Mouse (Mus musculus): ENCODE measurements around the gene Agpat2. TPM values are rescaled to one million over a fixed set of nuclear protein-coding genes. Genes with fewer than 3 reads are reported as not detected.
A peak's percentile ranks its signal among the peaks of the same experiment; 100 is the strongest.

The Agpat2 gene
- polyA plus RNA-seq, 1 experiment, result 19.7 TPM

DNA sequence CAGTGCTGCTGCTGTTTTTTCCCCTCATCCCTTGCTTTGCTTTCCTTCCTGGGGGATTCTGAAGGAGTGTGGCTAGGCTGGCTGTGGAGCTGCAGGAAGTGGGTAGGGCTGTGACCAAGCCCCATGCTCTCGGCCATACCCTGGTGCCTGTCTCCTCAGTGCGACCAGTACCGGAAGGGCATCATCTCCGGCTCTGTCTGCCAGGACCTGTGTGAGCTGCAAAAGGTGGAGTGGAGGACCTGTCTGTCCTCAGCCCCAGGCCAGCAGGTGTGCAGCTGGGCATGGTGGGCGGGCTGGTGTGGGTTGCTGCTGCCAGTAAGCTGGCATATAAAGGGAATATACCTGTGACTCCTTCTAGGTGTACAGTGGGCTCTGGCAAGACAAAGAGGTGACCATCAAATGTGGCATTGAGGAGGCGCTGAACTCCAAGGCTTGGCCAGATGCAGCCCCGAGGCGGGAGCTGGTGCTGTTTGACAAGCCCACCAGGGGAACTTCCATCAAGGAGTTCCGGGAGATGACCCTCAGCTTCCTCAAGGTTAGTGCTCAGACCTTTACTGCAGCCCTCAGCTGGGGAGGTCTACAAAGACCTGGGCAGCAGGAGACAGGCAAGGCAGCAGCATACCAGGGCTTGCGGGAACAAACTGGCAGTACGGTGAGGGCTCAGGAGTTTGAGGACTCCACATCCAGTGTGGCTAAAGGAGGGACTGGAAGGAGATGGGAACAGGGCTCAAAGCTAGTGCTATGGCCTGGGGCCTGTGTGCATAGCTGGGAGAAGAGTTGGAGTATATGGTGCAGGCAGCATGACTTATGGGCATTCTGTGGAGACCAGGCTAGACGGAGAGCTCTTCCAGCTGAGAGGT, 30.6 kb upstream of the Agpat2 start:
- Histone ChIP-seq H3K27ac (ENCODE audit: insufficient read depth, low read length) (no peak overlapping the region), H3K4me1 (ENCODE audit: control insufficient read depth, insufficient read depth, low read length) (no peaks in the 10 kb centered on the region), H3K27me3 (ENCODE audit: control insufficient read depth, insufficient read depth, low read length, poor library complexity, severe bottlenecking) (no peaks in the 10 kb centered on the region), H3K9ac (ENCODE audit: low read depth, poor library complexity, severe bottlenecking) (no peak overlapping the region), H3K9me3 (replicated peaks; ENCODE audit: control insufficient read depth, insufficient read depth, low read length, poor library complexity, severe bottlenecking) (no peaks in the 10 kb centered on the region), H3K36me3 (ENCODE audit: control insufficient read depth, insufficient read depth, low read length, poor library complexity, severe bottlenecking) (peaks cover 32% of the 10 kb centered on the region), H3K4me3 (ENCODE audit: low read depth, low read length) (no peak overlapping the region)
- peak; percentile 5 for TF ChIP-seq POLR2A (IDR thresholded peaks at IDR 0.05; ENCODE audit: insufficient read depth, low read length)
- TF ChIP-seq EP300 (IDR thresholded peaks at IDR 0.05; ENCODE audit: insufficient read depth, low read depth, low read length), result no peak
- no peak for TF ChIP-seq CTCF (IDR thresholded peaks at IDR 0.05; ENCODE audit: low read depth, low read length)

DNA sequence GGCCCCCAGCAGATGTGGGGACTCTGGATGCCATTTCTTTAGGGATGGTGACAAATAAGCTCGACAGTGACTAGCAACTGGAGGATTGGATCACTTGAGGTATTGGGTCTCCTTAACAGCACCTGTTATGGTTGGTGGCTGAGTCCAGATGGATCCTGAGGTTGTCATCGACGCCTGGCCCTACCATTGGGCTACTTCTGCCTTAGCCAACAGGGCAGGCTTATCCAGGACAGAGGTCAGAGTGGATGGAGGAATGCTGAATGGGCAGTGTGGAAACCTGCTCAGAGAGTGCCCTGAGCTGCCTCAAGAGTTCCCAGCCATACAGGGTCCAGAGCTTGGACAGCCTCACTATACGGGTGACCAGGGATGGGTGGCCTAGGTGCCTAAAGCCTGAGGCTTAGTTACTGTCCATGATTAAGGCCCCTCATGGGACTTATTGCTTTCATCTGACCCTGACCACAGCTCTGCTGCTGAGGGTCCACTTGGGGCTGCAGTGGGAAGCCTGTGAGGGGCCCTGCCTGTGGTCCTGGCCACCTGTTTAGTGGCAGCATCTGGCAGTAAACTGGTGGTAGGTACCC, 29.8 kb upstream of the Agpat2 start:
- Histone ChIP-seq H3K9ac (ENCODE audit: low read depth, poor library complexity, severe bottlenecking) (no peak overlapping the region), H3K36me3 (ENCODE audit: control insufficient read depth, insufficient read depth, low read length, poor library complexity, severe bottlenecking) (peaks cover 28% of the 10 kb centered on the region), H3K4me3 (ENCODE audit: low read depth, low read length) (no peak overlapping the region), H3K4me1 (ENCODE audit: control insufficient read depth, insufficient read depth, low read length) (no peaks in the 10 kb centered on the region), H3K27me3 (ENCODE audit: control insufficient read depth, insufficient read depth, low read length, poor library complexity, severe bottlenecking) (no peaks in the 10 kb centered on the region), H3K27ac (ENCODE audit: insufficient read depth, low read length) (no peak overlapping the region), H3K9me3 (replicated peaks; ENCODE audit: control insufficient read depth, insufficient read depth, low read length, poor library complexity, severe bottlenecking) (no peaks in the 10 kb centered on the region)
- TF ChIP-seq POLR2A (IDR thresholded peaks at IDR 0.05; ENCODE audit: insufficient read depth, low read length) (no peak), EP300 (IDR thresholded peaks at IDR 0.05; ENCODE audit: insufficient read depth, low read depth, low read length) (no peak), CTCF (IDR thresholded peaks at IDR 0.05; ENCODE audit: low read depth, low read length) (no peak)

DNA sequence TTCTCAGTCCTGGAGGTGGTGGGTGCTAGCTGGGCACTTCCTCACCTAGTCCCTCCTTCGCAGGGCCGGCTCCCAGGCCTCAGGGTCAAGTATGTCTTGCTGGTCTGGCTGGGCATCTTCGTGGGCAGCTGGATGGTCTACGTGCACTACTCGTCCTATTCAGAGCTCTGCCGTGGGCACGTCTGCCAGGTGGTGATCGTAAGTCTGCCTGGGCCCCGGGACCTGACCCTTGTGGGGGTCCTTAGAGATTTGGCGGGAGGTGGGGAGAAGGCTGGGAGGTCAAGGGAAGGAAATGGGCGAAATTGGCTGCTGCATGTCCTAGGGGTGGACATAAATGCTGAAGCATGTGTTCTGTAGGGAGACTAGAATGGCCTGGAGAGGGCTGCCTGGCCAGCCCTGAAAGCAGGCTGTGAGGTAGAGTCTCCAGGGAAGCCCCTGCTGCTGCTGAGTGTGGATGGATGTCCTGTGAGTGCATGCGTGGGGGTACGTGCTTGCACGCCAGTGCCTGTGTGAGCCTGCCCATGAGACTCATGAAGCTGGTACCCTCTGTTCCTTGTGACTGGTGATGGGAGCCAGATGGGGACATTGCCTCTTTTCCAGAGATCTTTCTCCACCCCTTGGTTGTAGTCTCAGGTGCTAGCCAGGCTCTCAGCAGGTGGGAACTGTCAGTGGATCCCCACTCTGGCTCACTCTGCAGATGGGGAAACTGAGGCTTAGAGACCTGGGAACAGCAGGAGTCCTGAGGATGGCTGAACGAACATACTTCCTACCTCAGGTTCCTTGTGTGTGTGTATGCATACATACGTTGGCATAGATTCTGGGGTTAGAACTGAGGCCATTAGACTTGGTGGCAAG, 28.6 kb upstream of the Agpat2 start:
- H3K9me3 ChIP-seq (replicated peaks; ENCODE audit: control insufficient read depth, insufficient read depth, low read length, poor library complexity, severe bottlenecking), result no peaks in the 10 kb centered on the region
- no peak overlapping the region for H3K9ac ChIP-seq (ENCODE audit: low read depth, poor library complexity, severe bottlenecking)
- H3K4me3 ChIP-seq (ENCODE audit: low read depth, low read length), result no peak overlapping the region
- no peaks in the 10 kb centered on the region for H3K4me1 ChIP-seq (ENCODE audit: control insufficient read depth, insufficient read depth, low read length)
- H3K36me3 ChIP-seq (ENCODE audit: control insufficient read depth, insufficient read depth, low read length, poor library complexity, severe bottlenecking), result peaks cover 16% of the 10 kb centered on the region
- no peaks in the 10 kb centered on the region for H3K27me3 ChIP-seq (ENCODE audit: control insufficient read depth, insufficient read depth, low read length, poor library complexity, severe bottlenecking)
- TF ChIP-seq POLR2A (IDR thresholded peaks at IDR 0.05; ENCODE audit: insufficient read depth, low read length) (no peak), CTCF (IDR thresholded peaks at IDR 0.05; ENCODE audit: low read depth, low read length) (no peak), EP300 (IDR thresholded peaks at IDR 0.05; ENCODE audit: insufficient read depth, low read depth, low read length) (no peak)
- H3K27ac ChIP-seq (ENCODE audit: insufficient read depth, low read length), result no peak overlapping the region

DNA sequence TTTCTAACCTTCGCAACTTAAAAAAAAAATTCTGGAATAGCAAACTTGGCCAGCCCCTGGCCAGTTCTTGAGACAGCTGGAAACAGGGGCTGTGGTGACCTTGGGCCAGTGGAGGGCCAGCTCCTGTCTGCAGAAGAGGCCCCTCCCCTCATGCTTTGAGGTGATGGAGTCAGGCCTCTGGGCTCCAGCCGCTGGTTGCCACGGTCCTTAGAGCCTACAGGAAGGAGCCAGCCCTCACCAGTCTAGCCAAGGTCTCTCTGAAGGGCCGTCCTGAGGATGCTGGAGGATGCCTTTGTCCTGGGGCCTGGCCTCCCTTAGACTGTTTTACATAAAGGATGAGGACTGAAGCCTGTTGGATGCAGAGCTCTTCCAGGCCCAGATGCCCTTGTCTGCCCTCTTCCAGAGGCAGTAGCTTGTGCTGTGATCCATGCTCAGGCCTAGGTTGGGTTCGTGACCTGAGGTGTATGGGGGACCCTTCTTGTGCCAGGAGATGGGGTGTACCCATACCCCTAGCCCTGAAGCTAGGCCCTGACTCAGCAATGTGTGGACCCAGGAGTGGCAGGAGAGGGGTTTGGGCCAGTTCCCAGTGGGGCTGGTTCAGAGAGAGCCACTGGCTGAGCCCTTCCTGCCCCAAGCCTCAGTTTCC, 24.7 kb upstream of the Agpat2 start:
- TF ChIP-seq CTCF (IDR thresholded peaks at IDR 0.05; ENCODE audit: low read depth, low read length) (no peak), EP300 (IDR thresholded peaks at IDR 0.05; ENCODE audit: insufficient read depth, low read depth, low read length) (no peak), POLR2A (IDR thresholded peaks at IDR 0.05; ENCODE audit: insufficient read depth, low read length) (no peak)
- Histone ChIP-seq H3K9ac (ENCODE audit: low read depth, poor library complexity, severe bottlenecking) (peak overlapping the region; percentile 56), H3K4me3 (ENCODE audit: low read depth, low read length) (peak overlapping the region; percentile 51), H3K27ac (ENCODE audit: insufficient read depth, low read length) (no peak overlapping the region), H3K9me3 (replicated peaks; ENCODE audit: control insufficient read depth, insufficient read depth, low read length, poor library complexity, severe bottlenecking) (no peaks in the 10 kb centered on the region), H3K36me3 (ENCODE audit: control insufficient read depth, insufficient read depth, low read length, poor library complexity, severe bottlenecking) (no peaks in the 10 kb centered on the region), H3K4me1 (ENCODE audit: control insufficient read depth, insufficient read depth, low read length) (no peaks in the 10 kb centered on the region), H3K27me3 (ENCODE audit: control insufficient read depth, insufficient read depth, low read length, poor library complexity, severe bottlenecking) (no peaks in the 10 kb centered on the region)

DNA sequence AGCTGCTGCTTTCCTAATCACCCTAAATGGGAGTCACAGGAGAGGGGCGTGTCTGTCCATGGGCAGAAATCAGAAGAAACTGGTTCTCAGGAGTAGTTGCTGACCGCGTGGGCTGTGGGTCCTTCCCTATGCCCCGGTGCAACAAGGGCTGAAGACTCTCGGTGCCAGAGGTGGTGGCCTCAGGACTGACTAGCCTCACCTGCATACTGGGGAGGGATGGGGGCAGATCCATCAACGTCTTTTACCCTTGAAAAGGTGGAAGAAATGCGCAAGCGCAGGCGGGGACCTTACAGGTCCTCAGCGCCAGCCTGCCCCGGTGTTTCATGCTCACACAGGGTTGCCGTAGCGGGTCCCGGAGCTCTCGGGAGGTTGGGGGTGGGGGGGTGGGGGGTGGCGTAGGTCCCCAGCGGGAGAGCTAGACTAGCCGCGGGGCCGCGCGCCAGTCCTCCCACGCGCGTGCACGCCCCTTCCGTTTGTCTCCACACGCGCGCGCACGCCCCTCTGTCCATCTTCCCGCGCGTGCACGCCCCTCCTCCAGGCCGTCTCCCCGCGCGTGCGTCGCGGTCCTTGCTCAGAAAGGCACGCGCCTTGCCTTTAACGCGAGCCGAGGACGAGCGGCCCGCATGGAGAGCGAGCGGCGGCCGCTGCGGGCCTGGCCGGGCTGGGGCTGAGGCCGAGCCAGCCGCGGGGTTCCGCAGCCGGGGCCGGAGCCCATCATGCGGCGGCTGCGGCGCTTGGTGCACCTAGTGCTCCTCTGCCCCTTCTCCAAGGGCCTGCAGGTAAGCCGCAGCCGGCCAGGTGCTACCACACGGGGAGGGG, 23.9 kb upstream of the Agpat2 start, which contains the start of gene Fam69b:
Gene Fam69b (plus strand): TSS at position 537 of the 819 bp plus-strand sequence.
- Histone ChIP-seq H3K9ac (ENCODE audit: low read depth, poor library complexity, severe bottlenecking) (peak within 1 kb of the TSS; percentile 56), H3K36me3 (ENCODE audit: control insufficient read depth, insufficient read depth, low read length, poor library complexity, severe bottlenecking) (no peaks in the 10 kb centered on the region), H3K9me3 (replicated peaks; ENCODE audit: control insufficient read depth, insufficient read depth, low read length, poor library complexity, severe bottlenecking) (no peaks in the 10 kb centered on the region), H3K27ac (ENCODE audit: insufficient read depth, low read length) (no peak within 1 kb of the TSS), H3K4me1 (ENCODE audit: control insufficient read depth, insufficient read depth, low read length) (no peaks in the 10 kb centered on the region), H3K4me3 (ENCODE audit: low read depth, low read length) (peak within 1 kb of the TSS; percentile 51), H3K27me3 (ENCODE audit: control insufficient read depth, insufficient read depth, low read length, poor library complexity, severe bottlenecking) (no peaks in the 10 kb centered on the region)
- TF ChIP-seq EP300 (IDR thresholded peaks at IDR 0.05; ENCODE audit: insufficient read depth, low read depth, low read length), result no peak
- no peak for TF ChIP-seq CTCF (IDR thresholded peaks at IDR 0.05; ENCODE audit: low read depth, low read length)
